Comparison of ENCODE assay signal across 10 mouse cellular contexts in genomic region chr14:21522312-21522978, GRCm38 (mm10). TPM values are rescaled to one million over a fixed set of nuclear protein-coding genes. Genes with fewer than 3 reads are reported as not detected.
DNase-seq lines count a peak whose midpoint lies in the region; ATAC-seq and TF ChIP-seq lines count a peak whose summit lies in the region.
"Had no signal": no experiment of that assay in that cellular context is flagged by ENCODE, and none has a peak within 500 bp of the region (broad histone marks: within the 10 kb centered on the region; RNA-seq: fewer than 3 reads in every experiment).

No protein-coding gene starts in this region.

- no peak for TF ChIP-seq POLR2A in olfactory bulb, adult 2 months (IDR thresholded peaks at IDR 0.05; ENCODE audit: insufficient read depth, low read depth, low read length)

- H3K4me3 ChIP-seq in embryonic facial prominence, embryonic 13.5 days: no peak overlapping the region
- H3K4me3 ChIP-seq in embryonic facial prominence, embryonic 10.5 days: no peak overlapping the region
- H3K4me3 ChIP-seq in embryonic facial prominence, embryonic 15.5 days (replicated peaks): no peak overlapping the region
- no peak overlapping the region for H3K4me3 ChIP-seq in olfactory bulb, adult 2 months (ENCODE audit: insufficient read depth, low read depth, low read length)
- H3K4me3 ChIP-seq: forebrain, embryonic 10.5 days had no signal

- no peak overlapping the region for H3K9ac ChIP-seq in embryonic facial prominence, embryonic 13.5 days
- no peak overlapping the region for H3K9ac ChIP-seq in embryonic facial prominence, embryonic 15.5 days

- H3K4me1 ChIP-seq in embryonic facial prominence, embryonic 13.5 days: peaks cover 54% of the 10 kb centered on the region
- peaks cover 33% of the 10 kb centered on the region for H3K4me1 ChIP-seq in embryonic facial prominence, embryonic 10.5 days
- H3K4me1 ChIP-seq in embryonic facial prominence, embryonic 15.5 days: peaks cover 45% of the 10 kb centered on the region
- H3K4me1 ChIP-seq in olfactory bulb, adult 2 months (ENCODE audit: control insufficient read depth, insufficient read depth, low read length): peaks cover 20% of the 10 kb centered on the region

- peaks cover 13% of the 10 kb centered on the region for H3K36me3 ChIP-seq in embryonic facial prominence, embryonic 13.5 days
- H3K36me3 ChIP-seq in embryonic facial prominence, embryonic 10.5 days (replicated peaks): peaks cover 35% of the 10 kb centered on the region
- peaks cover 16% of the 10 kb centered on the region for H3K36me3 ChIP-seq in embryonic facial prominence, embryonic 15.5 days

- DNase-seq in embryonic facial prominence, embryonic 10.5 days (ENCODE audit: low spot score): no peak
- peak; percentile 32 for DNase-seq in kidney, postnatal 10 days
- no peak for DNase-seq in kidney, adult 18-20 months
- DNase-seq in spleen, postnatal 10 days (ENCODE audit: low spot score in 2 of 2): no peak
- no peak for DNase-seq in left cerebral cortex, adult 18-20 months (ENCODE audit: low spot score in 2 of 2)
- DNase-seq: gastrocnemius, postnatal 25 days had no signal

- TF ChIP-seq CTCF in olfactory bulb, adult 2 months (IDR thresholded peaks at IDR 0.05; ENCODE audit: insufficient read depth, low read depth, low read length): no peak

- H3K4me2 ChIP-seq in embryonic facial prominence, embryonic 13.5 days: no peak overlapping the region
- 0 out of 2 replicates have a peak overlapping the region, but pooled peaks have one; percentile 0 for H3K4me2 ChIP-seq in embryonic facial prominence, embryonic 15.5 days (replicated peaks)

- H3K27ac ChIP-seq in embryonic facial prominence, embryonic 13.5 days: 0 out of 2 replicates have a peak overlapping the region, but pooled peaks have one; percentile 13
- H3K27ac ChIP-seq in embryonic facial prominence, embryonic 10.5 days (replicated peaks): no peak overlapping the region
- no peak overlapping the region for H3K27ac ChIP-seq in embryonic facial prominence, embryonic 15.5 days (replicated peaks)
- H3K27ac ChIP-seq in olfactory bulb, adult 2 months (ENCODE audit: insufficient read depth, low read depth, low read length): peak overlapping the region; percentile 39
- H3K27ac ChIP-seq: forebrain, embryonic 10.5 days had no signal

- no peaks in the 10 kb centered on the region for H3K9me3 ChIP-seq in embryonic facial prominence, embryonic 13.5 days
- H3K9me3 ChIP-seq in embryonic facial prominence, embryonic 10.5 days: no peaks in the 10 kb centered on the region
- no peaks in the 10 kb centered on the region for H3K9me3 ChIP-seq in embryonic facial prominence, embryonic 15.5 days (replicated peaks)
- H3K9me3 ChIP-seq: forebrain, embryonic 10.5 days had no signal

- 80% methylated on average over 16 of the region's 16 CpGs for WGBS in embryonic facial prominence, embryonic 13.5 days
- WGBS in embryonic facial prominence, embryonic 10.5 days: 90% methylated on average over 16 of the region's 16 CpGs
- WGBS in embryonic facial prominence, embryonic 15.5 days: 73% methylated on average over 16 of the region's 16 CpGs
- WGBS in olfactory bulb, adult 2 months: 42% methylated on average over 16 of the region's 16 CpGs

- ATAC-seq in embryonic facial prominence, embryonic 13.5 days (ENCODE audit: insufficient number of reproducible peaks, insufficient read depth, low FRiP score, low TSS enrichment, low read depth): no peak
- no peak for ATAC-seq in embryonic facial prominence, embryonic 15.5 days (ENCODE audit: insufficient number of reproducible peaks, low FRiP score, low TSS enrichment, low read depth)

- no peaks in the 10 kb centered on the region for H3K27me3 ChIP-seq in embryonic facial prominence, embryonic 13.5 days
- no peaks in the 10 kb centered on the region for H3K27me3 ChIP-seq in embryonic facial prominence, embryonic 10.5 days (replicated peaks; ENCODE audit: low read depth, poor library complexity, severe bottlenecking)
- H3K27me3 ChIP-seq in embryonic facial prominence, embryonic 15.5 days: no peaks in the 10 kb centered on the region

RNA-seq across cellular contexts. Expression of gene Kat6b, which starts 41.2 kb away (rescaled TPM):
- polyA plus RNA-seq in embryonic facial prominence, embryonic 13.5 days (2015; fragmentation: Nextera tagmentation; extraction: Ambion mirVana): 28.2 and 34.5 TPM in 2 replicates
- 12.4 and 14.2 TPM in 2 replicates for polyA plus RNA-seq in embryonic facial prominence, embryonic 10.5 days (2016; fragmentation: Nextera tagmentation; extraction: Ambion mirVana)
- 22.9 and 23.2 TPM in 2 replicates for polyA plus RNA-seq in embryonic facial prominence, embryonic 15.5 days (2015; fragmentation: Nextera tagmentation; extraction: Ambion mirVana)
- polyA plus RNA-seq in olfactory bulb, adult 2 months (2012; ENCODE audit: insufficient read depth, insufficient read length, low replicate concordance, missing spikeins): 124 and 135 TPM in 2 replicates
- total RNA-seq in left cerebral cortex, adult 18-20 months (2021): 100 to 1,000 TPM; 126 to 132 TPM

Comparison
In these comparisons a context has a peak if more than half of its experiments do, and no peak if none do; other contexts are left out.
1. H3K27ac ChIP-seq: peak in embryonic facial prominence, embryonic 13.5 days (single experiment) and olfactory bulb, adult 2 months (single experiment); none in embryonic facial prominence, embryonic 10.5 days (single experiment) and embryonic facial prominence, embryonic 15.5 days (single experiment).